Mouse (Mus musculus): Measurements from ENCODE around the gene Kcne3. TPM values are rescaled to one million over a fixed set of nuclear protein-coding genes. Genes with fewer than 3 reads are reported as not detected.

The Kcne3 gene
- total RNA-seq (2023), result not detected

GRCm38 (mm10) chr7:100176269-100176668 lies at the start of gene Kcne3:
Kcne3 (plus strand) TSS chr7:100176502.

GRCm38 (mm10) chr7:100159105-100159841 lies 17.0 kb upstream of the Kcne3 start, which contains the start of gene Lipt2:
Lipt2 (plus strand) TSS chr7:100159277.

GRCm38 (mm10) chr7:100227158-100227875 lies 51.0 kb downstream of the Kcne3 start, which contains the start of gene Pgm2l1:
Pgm2l1 (plus strand) TSS chr7:100227394.

Other genes starting within 250 kb of the Kcne3 start
- 10 to 100 TPM; 32.1 to 32.5 TPM for gene Rnf169, start 196.1 kb upstream of the Kcne3 start, total RNA-seq (2023)
- gene Chrdl2, start 170.3 kb upstream of the Kcne3 start, total RNA-seq (2023), result not detected
- gene Pold3, start 54.9 kb upstream of the Kcne3 start, total RNA-seq (2023), result 10 to 100 TPM; 51.5 to 56.0 TPM
- 1 to 10 TPM; 2.4 to 3.6 TPM for gene Lipt2, start 17.2 kb upstream of the Kcne3 start, total RNA-seq (2023)
- gene Pgm2l1, start 50.9 kb downstream of the Kcne3 start, total RNA-seq (2023), result 10 to 100 TPM; 28.4 to 35.0 TPM
- gene P4ha3, start 109.0 kb downstream of the Kcne3 start, total RNA-seq (2023), result 1 to 10 TPM in 1 of 2 experiments, under 1 TPM in 1; 0.47 to 1.2 TPM
- 10 to 100 TPM; 73.5 to 77.0 TPM for gene C2cd3, start 195.7 kb downstream of the Kcne3 start, total RNA-seq (2023)
- gene Ppme1, start 195.8 kb downstream of the Kcne3 start, total RNA-seq (2023), result 10 to 100 TPM; 50.6 to 54.5 TPM

Data from T-cell, adult 66 days (primary cell).